Mouse (Mus musculus) embryo, embryonic 11 days (tissue): ENCODE measurements at regions not wholly inside any gene's neighbourhood (a gene's known extent, or its start where the extent isn't known, plus 50 kb on each side); places are given as distances from the start of the nearest gene placed in this dataset.
A peak's percentile ranks its signal among the peaks of the same experiment; 100 is the strongest.

Experiments used
- DNase-seq: peaks from one replicate; pipeline ENCODE4 v3.0.0-alpha.2; 2015

DNA sequence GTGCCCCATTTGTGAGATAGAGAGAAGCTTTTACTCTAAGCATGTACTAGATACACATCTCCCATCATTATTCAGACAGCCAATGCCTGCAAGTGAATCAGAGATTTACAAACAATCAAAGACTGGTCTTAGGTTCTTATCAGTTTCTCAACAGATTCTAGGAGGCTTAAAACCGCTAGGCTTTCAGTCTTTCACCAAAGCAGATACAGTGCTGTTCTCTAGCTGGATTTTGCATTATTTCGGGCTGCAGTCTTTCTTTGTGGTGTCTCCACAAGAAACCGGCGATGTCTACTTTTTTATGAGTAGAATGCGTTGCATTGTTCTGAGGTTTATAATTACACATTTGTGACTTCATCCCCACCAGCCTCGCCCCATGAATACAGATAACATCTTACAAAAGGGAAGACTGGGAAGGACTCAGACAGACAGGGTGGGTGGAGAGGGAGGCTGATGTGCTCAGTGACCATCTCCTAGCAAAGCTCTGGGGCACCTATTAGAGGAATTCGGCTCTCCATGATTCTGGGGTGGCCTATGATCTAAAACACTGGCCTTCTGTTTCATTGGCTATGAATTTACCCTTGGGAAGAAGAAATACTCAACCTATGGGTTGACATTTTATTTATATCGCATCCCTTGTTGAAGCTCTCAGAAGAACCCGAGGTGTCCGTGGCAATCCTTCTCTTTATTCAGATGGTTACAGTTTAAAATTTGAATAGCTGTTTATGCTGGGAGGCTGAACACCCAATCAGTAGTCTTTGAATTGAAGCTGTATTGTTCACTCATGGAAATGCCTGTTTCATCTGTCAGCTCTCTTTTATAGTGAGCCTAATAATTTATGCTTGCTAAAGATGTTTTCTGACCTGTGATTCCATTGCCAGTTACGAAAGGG is 343.8 kb downstream of the Tmem161b start:
- peak; percentile 24 for DNase-seq

GRCm38 (mm10) chr13:84566533-84566832 is 344.4 kb downstream of the Tmem161b start:
- peak; percentile 16 for DNase-seq

DNA sequence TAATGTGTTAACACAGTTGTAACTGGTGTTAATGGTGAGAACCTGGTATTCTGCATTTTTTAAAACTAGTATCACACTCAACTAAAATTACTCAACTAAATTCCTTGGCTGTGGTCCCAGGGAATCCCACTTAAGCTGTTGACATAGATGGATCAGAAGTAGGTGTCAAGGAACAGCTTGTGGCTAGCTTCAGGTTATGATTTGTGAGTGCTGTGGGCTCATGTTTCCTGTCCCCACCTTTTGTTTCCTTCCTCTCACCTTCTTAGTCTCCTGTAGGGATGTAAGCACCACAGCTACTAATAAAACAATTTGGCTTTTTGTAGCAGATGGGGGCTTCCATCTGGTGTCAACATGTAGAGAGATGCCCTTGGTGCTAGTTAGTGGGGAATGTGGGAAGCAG is 347.3 kb downstream of the Tmem161b start:
- DNase-seq, result no peak

- DNase-seq, result no peak
These were observed 348.1 kb downstream of the Tmem161b start for GRCm38 (mm10) chr13:84570206-84570605.

- peak; percentile 88 for DNase-seq
These were observed 349.1 kb downstream of the Tmem161b start for GRCm38 (mm10) chr13:84570984-84571844.

- DNase-seq, result peak; percentile 37
These were observed 349.7 kb downstream of the Tmem161b start for GRCm38 (mm10) chr13:84571845-84572193.

DNA sequence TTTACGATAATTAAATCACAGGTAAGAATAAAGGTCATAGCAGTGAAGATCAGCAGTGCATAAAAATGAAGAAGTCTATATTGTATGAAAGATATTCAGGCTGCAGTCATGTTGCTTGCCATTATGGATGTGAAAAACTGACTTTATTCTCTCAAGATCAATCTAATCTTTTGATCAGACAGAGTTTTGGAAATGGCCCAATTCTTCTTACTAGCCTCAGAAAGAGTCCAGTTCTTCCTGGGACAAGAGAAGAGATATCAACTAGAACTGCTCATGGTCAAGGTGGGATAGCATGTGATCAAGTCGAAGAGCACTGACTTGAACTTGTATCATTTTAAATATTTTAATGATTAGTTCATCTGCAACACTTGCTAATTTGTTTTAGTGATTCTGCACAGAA is 350.1 kb downstream of the Tmem161b start:
- DNase-seq, result no peak

GRCm38 (mm10) chr13:84596585-84597142 is 374.6 kb downstream of the Tmem161b start:
- no peak for DNase-seq

- DNase-seq, result no peak
These were observed 380.5 kb downstream of the Tmem161b start for GRCm38 (mm10) chr13:84602612-84603011.

DNA sequence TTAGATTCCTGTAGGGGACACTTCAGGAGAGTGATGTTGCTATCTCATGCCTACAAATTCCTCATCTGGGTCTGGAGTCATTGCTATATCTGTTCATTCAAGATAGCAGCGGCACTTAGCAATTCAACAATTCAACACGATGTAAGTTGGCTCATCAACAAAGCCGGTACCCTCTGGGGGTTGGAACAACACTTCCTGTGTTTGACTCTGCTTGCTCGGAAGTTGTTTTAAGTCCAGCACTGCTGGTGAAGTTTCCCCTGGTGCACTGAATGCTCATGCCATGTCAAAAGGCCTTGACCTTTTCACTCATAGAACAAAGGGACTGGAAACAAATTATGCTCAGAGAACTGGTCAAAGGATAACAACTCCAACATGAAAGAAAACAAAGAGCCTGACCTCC is 390.4 kb downstream of the Tmem161b start:
- DNase-seq, result peak; percentile 68

- peak; percentile 40 for DNase-seq
These were observed 390.9 kb downstream of the Tmem161b start for GRCm38 (mm10) chr13:84613004-84613403.

DNA sequence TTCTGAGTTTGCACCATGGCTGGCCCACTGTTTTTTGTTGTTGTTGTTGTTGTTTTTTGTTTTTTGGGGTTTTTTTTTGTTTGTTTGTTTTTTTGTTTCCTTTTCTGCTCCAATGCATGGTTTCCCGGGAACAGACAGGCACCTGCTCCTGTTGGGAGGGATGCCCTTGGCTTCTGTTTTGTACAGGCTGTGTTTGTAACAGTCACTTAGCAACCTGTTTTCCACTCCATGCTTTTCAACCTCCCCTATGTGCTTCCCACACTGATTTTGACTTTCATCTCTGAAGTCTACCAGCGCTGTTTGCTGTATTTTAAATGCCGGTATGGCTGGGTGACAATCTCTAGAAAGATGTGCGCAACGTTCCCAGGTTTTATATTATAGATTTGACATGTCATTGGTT is 402.6 kb downstream of the Tmem161b start:
- DNase-seq, result no peak

GRCm38 (mm10) chr13:84625527-84625926 is 403.4 kb downstream of the Tmem161b start:
- peak; percentile 33 for DNase-seq

- peak; percentile 41 for DNase-seq
These were observed 403.8 kb downstream of the Tmem161b start for GRCm38 (mm10) chr13:84625927-84626326.

- DNase-seq, result peak; percentile 58
These were observed 404.3 kb downstream of the Tmem161b start for GRCm38 (mm10) chr13:84626397-84626796.

DNA sequence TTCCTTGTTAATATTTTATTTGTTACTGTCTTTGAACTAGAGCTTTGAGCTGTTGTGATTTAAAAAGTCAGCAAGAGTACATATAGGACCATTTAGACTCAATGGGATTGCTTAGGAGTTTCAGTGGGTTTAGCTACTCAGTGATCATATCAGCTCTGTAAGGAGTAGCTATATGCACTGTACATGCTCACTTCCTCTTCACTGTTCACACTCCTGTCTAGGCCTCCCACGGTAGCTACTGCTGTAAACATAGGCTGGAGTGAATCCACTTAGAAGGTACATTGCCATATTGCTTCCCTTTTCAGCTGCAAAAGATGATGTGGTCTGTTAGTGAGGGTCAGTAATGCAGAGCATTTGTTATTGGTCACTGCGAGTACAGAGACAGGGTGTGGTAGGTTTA is 408.6 kb downstream of the Tmem161b start:
- DNase-seq, result no peak

DNA sequence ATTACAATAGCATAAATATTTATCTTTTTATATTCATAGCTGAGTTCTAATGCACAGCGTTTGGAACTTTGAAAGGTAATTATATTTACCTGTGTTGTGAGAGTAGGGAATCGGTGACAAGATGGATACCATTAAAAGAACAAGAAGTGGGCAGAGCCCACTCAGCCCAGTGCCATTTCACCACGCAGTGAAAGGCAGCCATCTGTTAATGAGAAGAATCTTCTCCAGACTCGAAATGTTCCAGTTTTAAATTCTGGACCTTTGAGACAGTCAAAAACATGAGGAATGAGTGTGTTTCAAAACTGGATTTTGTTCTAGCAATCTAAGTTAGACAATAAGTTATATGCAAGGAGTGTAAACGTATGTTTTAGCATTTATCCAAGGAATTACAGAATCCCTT is 410.4 kb downstream of the Tmem161b start:
- DNase-seq, result no peak

GRCm38 (mm10) chr13:84636831-84637230 is 414.7 kb downstream of the Tmem161b start:
- DNase-seq, result no peak

GRCm38 (mm10) chr13:84637606-84638005 is 415.5 kb downstream of the Tmem161b start:
- no peak for DNase-seq

- DNase-seq, result peak; percentile 19
These were observed 416.4 kb downstream of the Tmem161b start for GRCm38 (mm10) chr13:84638401-84638934.

DNA sequence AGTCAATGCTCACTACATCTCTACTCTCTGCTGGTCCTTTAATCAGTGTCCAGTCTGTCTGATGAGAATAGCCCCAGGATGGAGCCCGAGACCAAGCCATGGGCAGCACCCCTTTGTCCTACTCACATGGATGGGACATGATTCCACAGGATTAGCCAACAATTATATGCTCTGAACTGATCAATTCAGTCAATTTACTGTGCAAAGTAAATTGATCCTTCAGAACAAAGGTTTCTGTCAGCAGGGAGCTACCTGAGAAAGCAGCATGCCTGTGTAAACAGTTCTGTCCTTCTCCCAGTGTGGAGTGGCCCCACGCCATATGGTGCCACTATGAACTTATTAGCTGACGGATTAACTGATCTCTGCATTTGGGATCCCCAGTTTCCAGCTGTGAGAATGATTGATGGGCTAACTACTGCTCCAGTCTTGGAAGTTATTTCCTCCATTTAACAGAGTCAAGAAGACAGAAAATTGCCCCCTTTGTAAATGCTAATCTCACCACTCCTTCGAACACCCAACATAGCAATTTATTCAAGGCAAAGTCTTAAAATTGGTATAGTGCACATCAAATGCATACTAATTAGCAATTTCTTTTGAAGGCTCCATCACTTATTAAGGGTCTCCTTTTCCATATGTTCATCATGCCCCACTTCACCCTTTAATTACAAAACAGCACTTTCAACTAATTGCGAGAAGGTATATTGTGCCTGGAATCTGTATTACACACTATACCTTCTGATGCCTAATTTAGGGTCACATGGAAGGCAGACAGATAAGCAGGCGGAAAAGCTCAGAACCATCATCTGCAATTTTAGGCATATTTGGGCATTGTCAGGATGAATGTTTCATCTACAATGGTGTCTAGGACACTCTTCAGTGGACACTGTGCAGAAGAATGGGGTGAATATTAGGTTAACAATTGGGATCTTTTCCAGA is 417.3 kb downstream of the Tmem161b start:
- peak; percentile 51 for DNase-seq

GRCm38 (mm10) chr13:84644024-84644423 is 421.9 kb downstream of the Tmem161b start:
- no peak for DNase-seq
